Mouse (Mus musculus) G1E (cell line): ENCODE results near the gene Gpr153.

Source experiments
- CTCF ChIP-seq: IDR thresholded peaks from 2 replicates; pipeline ENCODE4 v1.5.1; 2012; ENCODE audit warnings: low read depth, low read length, inconsistent platforms, mixed read lengths
- GATA1 ChIP-seq: IDR thresholded peaks from 2 replicates; pipeline ENCODE4 v1.6.1; 2012; ENCODE audit warnings: borderline replicate concordance, low read length, inconsistent platforms, mixed read lengths

GRCm38 (mm10) chr4:152313211-152313632, 39.2 kb downstream of the Gpr153 start:
- TF ChIP-seq CTCF (no peak), GATA1 (no peak)
